Mouse (Mus musculus) hindbrain, embryonic 15.5 days (tissue): Measurements from ENCODE around the gene Inf2. TPM values are rescaled to one million over a fixed set of nuclear protein-coding genes. Genes with fewer than 3 reads are reported as not detected.

ENCODE experiments used
- ATAC-seq: fragments of 200-750 bp; cut with Nextera tagmentation; 2 replicates; pipeline ENCODE4 v1.8.0; 2017; ENCODE audit warnings: low read depth, moderate number of reproducible peaks, moderate TSS enrichment; ENCODE audit not compliant: low FRiP score
- H3K27ac ChIP-seq: fragments of 300-500 bp; sonication (generic); replicated peaks from 2 replicates; pipeline ENCODE4 v1.5.1; 2015; ENCODE audit warnings: mild to moderate bottlenecking, inconsistent platforms
- H3K27me3 ChIP-seq: fragments of 300-500 bp; sonication (generic); 2 replicates; pipeline ENCODE4 v1.6.1; 2015; ENCODE audit warnings: control low read depth, inconsistent platforms
- H3K36me3 ChIP-seq: fragments of 300-500 bp; sonication (generic); 2 replicates; pipeline ENCODE4 v1.6.1; 2015; ENCODE audit warnings: control low read depth, inconsistent platforms
- H3K4me1 ChIP-seq: fragments of 300-500 bp; sonication (generic); replicated peaks from 2 replicates; pipeline ENCODE4 v1.6.1; 2015; ENCODE audit warnings: control low read depth, inconsistent platforms
- H3K4me2 ChIP-seq: fragments of 300-500 bp; sonication (generic); 2 replicates; pipeline ENCODE4 v1.6.1; 2015; ENCODE audit warnings: moderate library complexity, mild to moderate bottlenecking, inconsistent platforms
- H3K4me3 ChIP-seq: fragments of 300-500 bp; sonication (generic); 2 replicates; pipeline ENCODE4 v1.5.1; 2015; ENCODE audit warnings: mild to moderate bottlenecking, inconsistent platforms
- H3K9ac ChIP-seq: fragments of 300-500 bp; sonication (generic); 2 replicates; pipeline ENCODE4 v1.6.1; 2015; ENCODE audit warnings: inconsistent platforms
- H3K9me3 ChIP-seq: fragments of 300-500 bp; sonication (generic); 2 replicates; pipeline ENCODE4 v1.6.1; 2016; ENCODE audit warnings: control low read depth, inconsistent platforms
- WGBS: fragments of 180-500 bp; shearing (Covaris S2); methylation state at CpG from one replicate; pipeline ENCODE4 v1.1.7; 2015; 5-methylcytosine and 5-hydroxymethylcytosine counted together
- polyA plus RNA-seq: library from polyadenylated mRNA; unstranded; fragments of >200 nt; fragmentation: Nextera tagmentation; extraction: Ambion mirVana; gene quantifications from 2 replicates; pipeline ENCODE4 v1.2.1, GENCODE M21; 2015

Inf2 gene
- polyA plus RNA-seq, 1 experiment from 2014 or later, result 0.89 TPM

GRCm38 (mm10) chr12:112590566-112591239, 2.1 kb downstream of the Inf2 start:
- Histone ChIP-seq H3K27me3 (peaks cover 23% of the 10 kb centered on the region), H3K4me3 (no peak overlapping the region), H3K27ac (no peak overlapping the region), H3K9me3 (no peaks in the 10 kb centered on the region), H3K4me2 (no peak overlapping the region), H3K4me1 (peaks cover 29% of the 10 kb centered on the region), H3K9ac (no peak overlapping the region), H3K36me3 (no peaks in the 10 kb centered on the region)
- ATAC-seq, result 0 out of 2 replicates have a peak, but pooled peaks have one; percentile 5
- 62% methylated on average over 8 of the region's 8 CpGs for WGBS

- Histone ChIP-seq H3K4me2 (no peak overlapping the region), H3K36me3 (no peaks in the 10 kb centered on the region), H3K9ac (no peak overlapping the region), H3K27me3 (peaks cover 23% of the 10 kb centered on the region), H3K9me3 (no peaks in the 10 kb centered on the region), H3K27ac (no peak overlapping the region), H3K4me1 (peaks cover 29% of the 10 kb centered on the region), H3K4me3 (no peak overlapping the region)
- no peak for ATAC-seq
- WGBS, result 91% methylated on average over 5 of the region's 5 CpGs
These were observed 2.7 kb downstream of the Inf2 start for GRCm38 (mm10) chr12:112591240-112591639.

- Histone ChIP-seq H3K4me2 (no peak overlapping the region), H3K4me3 (no peak overlapping the region), H3K36me3 (no peaks in the 10 kb centered on the region), H3K9me3 (no peaks in the 10 kb centered on the region), H3K27ac (no peak overlapping the region), H3K9ac (no peak overlapping the region), H3K27me3 (peaks cover 23% of the 10 kb centered on the region), H3K4me1 (peaks cover 29% of the 10 kb centered on the region)
- WGBS, result 89% methylated on average over 3 of the region's 3 CpGs
- ATAC-seq, result no peak
These were observed 3.1 kb downstream of the Inf2 start for GRCm38 (mm10) chr12:112591730-112592129.

- no peak overlapping the region for H3K9ac ChIP-seq
- peaks cover 32% of the 10 kb centered on the region for H3K4me1 ChIP-seq
- no peaks in the 10 kb centered on the region for H3K9me3 ChIP-seq
- H3K36me3 ChIP-seq, result no peaks in the 10 kb centered on the region
- ATAC-seq, result no peak
- H3K4me3 ChIP-seq, result no peak overlapping the region
- no peak overlapping the region for H3K4me2 ChIP-seq
- no peak overlapping the region for H3K27ac ChIP-seq
- H3K27me3 ChIP-seq, result peaks cover 9% of the 10 kb centered on the region
- WGBS, result 68% methylated on average over 21 of the region's 21 CpGs
These were observed 4.6 kb downstream of the Inf2 start for GRCm38 (mm10) chr12:112592985-112593734.

- peaks cover 6% of the 10 kb centered on the region for H3K27me3 ChIP-seq
- H3K4me1 ChIP-seq, result peaks cover 21% of the 10 kb centered on the region
- no peak overlapping the region for H3K4me3 ChIP-seq
- no peaks in the 10 kb centered on the region for H3K36me3 ChIP-seq
- H3K4me2 ChIP-seq, result no peak overlapping the region
- H3K9ac ChIP-seq, result no peak overlapping the region
- WGBS, result 76% methylated on average over 16 of the region's 16 CpGs
- ATAC-seq, result no peak
- no peaks in the 10 kb centered on the region for H3K9me3 ChIP-seq
- no peak overlapping the region for H3K27ac ChIP-seq
These were observed 5.6 kb downstream of the Inf2 start for GRCm38 (mm10) chr12:112593951-112594915.

- no peak for ATAC-seq
- no peaks in the 10 kb centered on the region for H3K36me3 ChIP-seq
- no peak overlapping the region for H3K4me3 ChIP-seq
- H3K4me2 ChIP-seq, result no peak overlapping the region
- no peak overlapping the region for H3K27ac ChIP-seq
- WGBS, result 24% methylated on average over 4 of the region's 4 CpGs
- no peak overlapping the region for H3K9ac ChIP-seq
- H3K4me1 ChIP-seq, result peaks cover 19% of the 10 kb centered on the region
- H3K27me3 ChIP-seq, result peaks cover under 1% of the 10 kb centered on the region; the same call in 1 of the 2 replicates
- H3K9me3 ChIP-seq, result no peaks in the 10 kb centered on the region
These were observed 6.4 kb downstream of the Inf2 start for GRCm38 (mm10) chr12:112594989-112595388.

GRCm38 (mm10) chr12:112595626-112596025, 7.0 kb downstream of the Inf2 start:
- H3K9ac ChIP-seq, result no peak overlapping the region
- ATAC-seq, result no peak
- WGBS, result 76% methylated on average over 4 of the region's 4 CpGs
- H3K9me3 ChIP-seq, result no peaks in the 10 kb centered on the region
- no peak overlapping the region for H3K4me2 ChIP-seq
- peaks cover 18% of the 10 kb centered on the region for H3K4me1 ChIP-seq
- H3K4me3 ChIP-seq, result no peak overlapping the region
- H3K36me3 ChIP-seq, result no peaks in the 10 kb centered on the region
- no peaks in the 10 kb centered on the region for H3K27me3 ChIP-seq
- no peak overlapping the region for H3K27ac ChIP-seq

GRCm38 (mm10) chr12:112596454-112596853, 7.9 kb downstream of the Inf2 start:
- H3K4me2 ChIP-seq, result no peak overlapping the region
- H3K4me1 ChIP-seq, result peaks cover 16% of the 10 kb centered on the region
- WGBS, result 74% methylated on average over 9 of the region's 9 CpGs
- no peak for ATAC-seq
- no peaks in the 10 kb centered on the region for H3K9me3 ChIP-seq
- H3K36me3 ChIP-seq, result no peaks in the 10 kb centered on the region
- H3K4me3 ChIP-seq, result no peak overlapping the region
- H3K27ac ChIP-seq, result no peak overlapping the region
- H3K9ac ChIP-seq, result no peak overlapping the region
- no peaks in the 10 kb centered on the region for H3K27me3 ChIP-seq

- H3K36me3 ChIP-seq, result no peaks in the 10 kb centered on the region
- no peak overlapping the region for H3K4me2 ChIP-seq
- H3K27ac ChIP-seq, result no peak overlapping the region
- no peak overlapping the region for H3K4me3 ChIP-seq
- WGBS, result 71% methylated on average over 14 of the region's 14 CpGs
- ATAC-seq, result no peak
- H3K27me3 ChIP-seq, result no peaks in the 10 kb centered on the region
- H3K9ac ChIP-seq, result no peak overlapping the region
- peaks cover 16% of the 10 kb centered on the region for H3K4me1 ChIP-seq
- no peaks in the 10 kb centered on the region for H3K9me3 ChIP-seq
These were observed 8.4 kb downstream of the Inf2 start for GRCm38 (mm10) chr12:112596891-112597500.

- Histone ChIP-seq H3K9ac (no peak overlapping the region), H3K27ac (no peak overlapping the region), H3K4me1 (peaks cover 16% of the 10 kb centered on the region), H3K36me3 (no peaks in the 10 kb centered on the region), H3K4me2 (no peak overlapping the region), H3K9me3 (no peaks in the 10 kb centered on the region), H3K4me3 (no peak overlapping the region), H3K27me3 (no peaks in the 10 kb centered on the region)
- no peak for ATAC-seq
- 80% methylated on average over 8 of the region's 8 CpGs for WGBS
These were observed 9.0 kb downstream of the Inf2 start for GRCm38 (mm10) chr12:112597618-112598017.

- ATAC-seq, result no peak
- 54% methylated on average over 4 of the region's 4 CpGs for WGBS
- H3K4me1 ChIP-seq, result peaks cover 14% of the 10 kb centered on the region
- no peak overlapping the region for H3K4me3 ChIP-seq
- no peaks in the 10 kb centered on the region for H3K36me3 ChIP-seq
- no peak overlapping the region for H3K4me2 ChIP-seq
- H3K9ac ChIP-seq, result no peak overlapping the region
- no peaks in the 10 kb centered on the region for H3K9me3 ChIP-seq
- H3K27ac ChIP-seq, result no peak overlapping the region
- no peaks in the 10 kb centered on the region for H3K27me3 ChIP-seq
These were observed 10.6 kb downstream of the Inf2 start for GRCm38 (mm10) chr12:112599198-112599597.
